Mouse (Mus musculus) 416B (cell line): Measurements from ENCODE around the gene Slc11a1.
"Not testable (repeated sequence)": the region's sequence is repeated elsewhere in the genome, so short reads cannot be mapped to it uniquely, and the experiment has no call there.

Experiments
- DNase-seq: peaks from one replicate; pipeline ENCODE4 v3.0.0; 2011; ENCODE audit warnings: low read depth

Gene Slc11a1

GRCm38 (mm10) chr1:74374980-74375379 is at the start of gene Slc11a1:
Slc11a1 (plus strand) TSS chr1:74375195.
- peak; percentile 77 for DNase-seq

GRCm38 (mm10) chr1:74326916-74327315 is 48.1 kb upstream of the Slc11a1 start:
- not testable (repeated sequence) for DNase-seq

GRCm38 (mm10) chr1:74329899-74330431 is 45.0 kb upstream of the Slc11a1 start:
- no peak for DNase-seq

- DNase-seq = peak; percentile 68
Observed at GRCm38 (mm10) chr1:74331046-74331681, 43.8 kb upstream of the Slc11a1 start.

- peak; percentile 99 for DNase-seq
Observed at GRCm38 (mm10) chr1:74332241-74332763, 42.7 kb upstream of the Slc11a1 start.

GRCm38 (mm10) chr1:74332930-74333329 is 42.1 kb upstream of the Slc11a1 start:
- DNase-seq = no peak

- DNase-seq = no peak
Observed at GRCm38 (mm10) chr1:74334607-74335006, 40.4 kb upstream of the Slc11a1 start.

- no peak for DNase-seq
Observed at GRCm38 (mm10) chr1:74335033-74335432, 40.0 kb upstream of the Slc11a1 start.

- no peak for DNase-seq
Observed at GRCm38 (mm10) chr1:74335436-74336170, 39.4 kb upstream of the Slc11a1 start.

GRCm38 (mm10) chr1:74337241-74337771 is 37.7 kb upstream of the Slc11a1 start:
- no peak for DNase-seq

- no peak for DNase-seq
Observed at GRCm38 (mm10) chr1:74338013-74338412, 37.0 kb upstream of the Slc11a1 start.

GRCm38 (mm10) chr1:74338626-74339025 is 36.4 kb upstream of the Slc11a1 start:
- no peak for DNase-seq

GRCm38 (mm10) chr1:74339917-74340316 is 35.1 kb upstream of the Slc11a1 start:
- DNase-seq = no peak

GRCm38 (mm10) chr1:74340361-74340764 is 34.6 kb upstream of the Slc11a1 start:
- no peak for DNase-seq

GRCm38 (mm10) chr1:74340992-74341391 is 34.0 kb upstream of the Slc11a1 start:
- DNase-seq = not testable (repeated sequence)

GRCm38 (mm10) chr1:74341898-74342297 is 33.1 kb upstream of the Slc11a1 start:
- DNase-seq = no peak

- no peak for DNase-seq
Observed at GRCm38 (mm10) chr1:74342308-74342707, 32.7 kb upstream of the Slc11a1 start.

- DNase-seq = no peak
Observed at GRCm38 (mm10) chr1:74343161-74343560, 31.8 kb upstream of the Slc11a1 start.

GRCm38 (mm10) chr1:74344163-74344916 is 30.7 kb upstream of the Slc11a1 start:
- no peak for DNase-seq

- DNase-seq = no peak
Observed at GRCm38 (mm10) chr1:74351185-74351769, 23.7 kb upstream of the Slc11a1 start.

- no peak for DNase-seq
Observed at GRCm38 (mm10) chr1:74352532-74353096, 22.4 kb upstream of the Slc11a1 start.
